Mouse (Mus musculus): ENCODE data around the gene Nlrp6. TPM values are rescaled to one million over a fixed set of nuclear protein-coding genes. Genes with fewer than 3 reads are reported as not detected.

Gene Nlrp6
- polyA plus RNA-seq, 1 experiment from 2014 or later, result 0.06 TPM

DNA sequence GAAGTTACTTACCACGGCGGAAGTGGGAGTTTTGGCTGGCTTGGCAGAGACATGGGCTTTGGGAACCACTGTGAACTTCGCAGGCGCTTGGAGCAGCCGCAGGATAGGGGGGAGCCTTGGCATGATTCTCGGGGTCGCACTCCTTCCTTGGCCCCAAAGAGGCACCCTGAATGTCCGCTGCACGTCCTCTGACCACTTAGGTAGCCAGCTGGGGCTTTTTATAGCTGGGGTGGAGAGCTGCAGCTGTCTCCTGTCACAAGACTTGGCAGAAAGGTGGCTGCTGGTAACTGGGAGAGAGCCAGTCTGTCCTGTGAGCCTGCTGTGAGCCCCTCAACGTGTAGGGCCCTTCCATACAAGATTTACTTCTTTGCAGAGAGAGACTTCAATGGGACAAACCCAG is 20.5 kb upstream of the Nlrp6 start, which contains the start of gene Cox8b:
Cox8b (minus strand) TSS at position 227 of the 400 bp plus-strand sequence.
- Histone ChIP-seq H3K4me3 (no peak within 1 kb of the TSS), H3K27me3 (ENCODE audit: poor library complexity, severe bottlenecking) (no peaks in the 10 kb centered on the region), H3K9me3 (no peaks in the 10 kb centered on the region), H3K4me1 (peaks cover 16% of the 10 kb centered on the region), H3K36me3 (replicated peaks) (peaks cover 47% of the 10 kb centered on the region), H3K27ac (no peak within 1 kb of the TSS)
- WGBS, result 86% methylated on average over 10 of the region's 10 CpGs
- DNase-seq (ENCODE audit: extremely low spot score, low spot score), result no peak

DNA sequence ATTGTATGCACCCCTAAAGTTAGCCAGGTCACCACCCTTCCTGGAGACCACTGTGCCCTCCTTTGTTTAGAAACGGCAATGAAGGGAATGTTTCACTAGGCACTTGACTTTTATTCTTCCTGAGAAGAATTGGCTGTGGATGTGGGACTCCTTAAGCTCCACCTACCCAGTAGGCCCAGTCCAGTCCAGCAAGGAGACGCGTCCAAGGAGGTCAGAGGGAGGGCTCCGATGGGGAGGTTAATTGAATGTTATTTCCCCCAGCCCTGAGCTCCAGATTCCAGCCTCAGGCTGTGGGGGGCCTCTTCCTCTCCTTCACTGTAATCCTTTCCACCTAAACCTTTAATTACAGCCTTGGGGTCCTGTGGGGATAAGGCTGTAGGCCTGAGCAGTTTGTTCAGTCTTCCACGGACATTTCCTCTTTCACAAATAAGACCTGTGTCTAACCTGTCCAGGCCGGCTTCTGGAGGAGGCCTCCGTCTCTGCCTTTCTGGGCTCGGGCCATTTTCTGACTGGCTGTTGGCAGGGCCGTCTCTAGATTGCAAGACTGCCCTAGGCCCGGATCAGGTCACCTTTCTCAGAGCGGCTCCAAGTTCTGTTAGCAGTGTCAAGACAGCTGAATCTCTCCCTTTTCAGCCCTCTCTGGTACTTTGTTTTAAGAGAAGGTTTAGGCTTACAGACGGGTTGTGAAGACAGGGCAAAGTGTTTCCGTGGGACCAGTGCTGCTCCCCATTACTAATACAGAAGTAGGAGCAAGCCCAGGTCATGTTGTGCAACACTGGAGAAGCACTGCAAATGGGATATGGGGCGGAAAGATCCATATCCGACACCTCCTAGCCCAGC is 18.4 kb upstream of the Nlrp6 start:
- Histone ChIP-seq H3K9me3 (no peaks in the 10 kb centered on the region), H3K4me3 (no peak overlapping the region), H3K4me1 (peaks cover 16% of the 10 kb centered on the region), H3K27ac (peak overlapping the region; percentile 42; the same call in 1 of the 2 replicates), H3K36me3 (replicated peaks) (peaks cover 28% of the 10 kb centered on the region), H3K27me3 (ENCODE audit: poor library complexity, severe bottlenecking) (no peaks in the 10 kb centered on the region; the same call in 1 of the 2 replicates)
- no peak for DNase-seq (ENCODE audit: extremely low spot score, low spot score)
- 63% methylated on average over 15 of the region's 15 CpGs for WGBS

DNA sequence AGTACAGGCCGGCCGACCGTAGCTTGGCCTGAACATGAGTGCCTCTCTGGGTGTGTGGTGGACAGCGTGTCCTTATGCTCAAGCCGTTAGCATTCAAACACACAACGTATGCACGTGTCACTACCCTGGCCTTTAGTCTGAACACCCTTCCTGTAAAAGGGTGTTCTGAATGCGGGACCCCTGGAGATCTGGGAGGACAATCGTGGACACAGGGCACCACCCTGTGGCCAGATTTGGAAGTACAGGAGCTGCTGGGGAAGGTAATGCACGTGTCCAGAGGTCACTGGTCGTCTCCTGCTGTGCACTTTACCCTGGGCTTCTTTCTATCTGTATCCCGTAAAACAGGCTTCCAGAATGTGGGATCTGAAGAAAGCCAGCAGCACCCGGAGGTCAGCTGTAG is 17.5 kb upstream of the Nlrp6 start:
- H3K9me3 ChIP-seq, result no peaks in the 10 kb centered on the region
- DNase-seq (ENCODE audit: extremely low spot score, low spot score), result peak; percentile 77
- 26% methylated on average over 13 of the region's 13 CpGs for WGBS
- peaks cover 16% of the 10 kb centered on the region for H3K4me1 ChIP-seq
- H3K27me3 ChIP-seq (ENCODE audit: poor library complexity, severe bottlenecking), result no peaks in the 10 kb centered on the region; the same call in 1 of the 2 replicates
- no peak overlapping the region; the same call in 1 of the 2 replicates for H3K4me3 ChIP-seq
- H3K27ac ChIP-seq, result peak overlapping the region; percentile 42; the same call in 1 of the 2 replicates
- H3K36me3 ChIP-seq (replicated peaks), result peaks cover 18% of the 10 kb centered on the region

DNA sequence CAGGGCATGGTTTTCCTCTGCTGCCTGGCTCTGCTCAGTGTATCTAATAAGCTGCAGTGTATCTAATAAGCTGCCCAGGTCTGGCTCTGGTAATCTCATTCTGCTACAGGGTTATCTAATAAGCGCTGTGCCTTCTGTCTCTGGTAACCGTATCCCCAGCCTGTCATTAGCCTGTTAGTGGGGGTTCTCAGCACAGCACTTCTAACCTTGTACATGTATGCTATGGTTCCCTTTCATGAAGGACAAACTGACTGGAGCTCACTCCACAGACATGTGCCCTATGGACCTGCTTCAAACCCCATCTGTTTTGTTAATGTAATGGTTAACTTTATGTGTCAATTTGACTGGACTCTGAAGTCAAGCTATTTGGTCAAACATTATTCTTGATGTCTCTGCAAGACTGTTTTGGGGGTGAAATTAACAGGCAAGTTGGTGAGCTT is 15.0 kb upstream of the Nlrp6 start:
- peaks cover 9% of the 10 kb centered on the region; the same call in 1 of the 2 replicates for H3K27me3 ChIP-seq (ENCODE audit: poor library complexity, severe bottlenecking)
- DNase-seq (ENCODE audit: extremely low spot score, low spot score), result no peak
- no peaks in the 10 kb centered on the region for H3K36me3 ChIP-seq (replicated peaks)
- WGBS, result 92% methylated on average over 2 of the region's 2 CpGs
- peaks cover 23% of the 10 kb centered on the region for H3K4me1 ChIP-seq
- H3K9me3 ChIP-seq, result no peaks in the 10 kb centered on the region
- H3K27ac ChIP-seq, result no peak overlapping the region
- no peak overlapping the region for H3K4me3 ChIP-seq

DNA sequence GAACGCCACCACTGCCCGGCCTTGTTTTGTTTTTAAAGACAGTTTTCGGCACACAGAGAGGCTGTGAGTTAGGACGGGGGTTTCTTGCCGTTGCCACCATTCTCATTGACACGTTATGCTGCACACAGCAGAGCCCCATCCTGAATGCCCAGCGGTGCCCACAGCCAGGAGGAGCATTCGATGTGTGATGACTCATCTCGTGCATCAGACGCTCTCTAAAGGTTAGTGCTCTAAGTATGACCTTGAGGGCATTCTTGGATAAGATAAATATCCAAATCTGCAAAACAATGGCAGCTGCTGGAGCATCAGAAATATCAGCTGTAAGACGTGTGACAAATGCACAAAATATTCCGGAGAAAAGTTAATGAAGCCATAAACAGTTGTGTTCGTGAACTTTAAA is 13.6 kb upstream of the Nlrp6 start:
- no peaks in the 10 kb centered on the region for H3K36me3 ChIP-seq (replicated peaks)
- H3K9me3 ChIP-seq, result no peaks in the 10 kb centered on the region
- H3K4me1 ChIP-seq, result peaks cover 18% of the 10 kb centered on the region
- H3K27ac ChIP-seq, result no peak overlapping the region
- peaks cover 12% of the 10 kb centered on the region; the same call in 1 of the 2 replicates for H3K27me3 ChIP-seq (ENCODE audit: poor library complexity, severe bottlenecking)
- WGBS, result 88% methylated on average over 13 of the region's 13 CpGs
- DNase-seq (ENCODE audit: extremely low spot score, low spot score), result no peak
- no peak overlapping the region for H3K4me3 ChIP-seq

DNA sequence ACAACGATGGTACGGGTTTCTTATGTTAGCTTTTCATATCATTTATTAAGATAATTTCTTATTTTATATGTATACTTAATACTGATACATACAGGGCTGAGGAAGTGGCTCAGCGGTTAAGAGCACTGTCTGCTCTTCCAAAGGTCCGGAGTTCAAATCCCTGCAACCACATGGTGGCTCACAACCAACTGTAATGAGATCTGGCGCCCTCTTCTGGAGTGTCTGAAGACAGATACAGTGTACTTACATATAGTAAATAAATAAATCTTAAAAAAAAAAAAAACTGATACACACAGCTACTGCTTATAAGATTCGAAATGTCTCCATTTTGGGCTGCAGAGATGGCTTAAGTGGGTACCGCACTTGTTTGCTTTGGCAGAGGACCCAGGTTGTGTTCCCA is 13.0 kb upstream of the Nlrp6 start:
- DNase-seq (ENCODE audit: extremely low spot score, low spot score), result no peak
- WGBS, result 84% methylated on average over 7 of the region's 7 CpGs
- Histone ChIP-seq H3K36me3 (replicated peaks) (no peaks in the 10 kb centered on the region), H3K27ac (no peak overlapping the region), H3K27me3 (ENCODE audit: poor library complexity, severe bottlenecking) (peaks cover 12% of the 10 kb centered on the region; the same call in 1 of the 2 replicates), H3K4me3 (no peak overlapping the region), H3K9me3 (no peaks in the 10 kb centered on the region), H3K4me1 (peaks cover 12% of the 10 kb centered on the region)

DNA sequence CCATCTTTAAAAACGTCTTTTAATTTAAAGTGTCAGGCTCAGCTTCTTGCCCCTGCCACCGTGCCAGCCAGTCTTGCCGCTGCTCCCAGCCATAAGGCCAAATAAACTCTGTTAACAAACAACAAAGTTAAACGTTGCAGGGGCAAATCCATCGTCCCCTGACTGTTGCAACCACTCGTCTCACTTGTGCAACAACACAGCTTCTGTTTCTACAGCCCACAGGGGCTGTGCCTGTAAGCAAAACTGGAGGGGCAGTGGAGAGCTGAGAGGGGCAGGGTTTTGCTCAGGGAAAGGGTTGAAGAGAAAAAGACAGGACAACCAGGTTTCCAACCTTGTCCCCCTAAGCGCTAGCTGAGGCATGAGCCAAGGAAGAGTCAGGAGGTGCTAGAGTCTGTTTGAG is 12.5 kb upstream of the Nlrp6 start:
- peaks cover 7% of the 10 kb centered on the region for H3K4me1 ChIP-seq
- DNase-seq (ENCODE audit: extremely low spot score, low spot score), result no peak
- H3K4me3 ChIP-seq, result peak overlapping the region; percentile 46; the same call in 1 of the 2 replicates
- 51% methylated on average over 7 of the region's 7 CpGs for WGBS
- H3K27me3 ChIP-seq (ENCODE audit: poor library complexity, severe bottlenecking), result peaks cover 12% of the 10 kb centered on the region; the same call in 1 of the 2 replicates
- H3K27ac ChIP-seq, result no peak overlapping the region
- no peaks in the 10 kb centered on the region for H3K36me3 ChIP-seq (replicated peaks)
- H3K9me3 ChIP-seq, result no peaks in the 10 kb centered on the region

DNA sequence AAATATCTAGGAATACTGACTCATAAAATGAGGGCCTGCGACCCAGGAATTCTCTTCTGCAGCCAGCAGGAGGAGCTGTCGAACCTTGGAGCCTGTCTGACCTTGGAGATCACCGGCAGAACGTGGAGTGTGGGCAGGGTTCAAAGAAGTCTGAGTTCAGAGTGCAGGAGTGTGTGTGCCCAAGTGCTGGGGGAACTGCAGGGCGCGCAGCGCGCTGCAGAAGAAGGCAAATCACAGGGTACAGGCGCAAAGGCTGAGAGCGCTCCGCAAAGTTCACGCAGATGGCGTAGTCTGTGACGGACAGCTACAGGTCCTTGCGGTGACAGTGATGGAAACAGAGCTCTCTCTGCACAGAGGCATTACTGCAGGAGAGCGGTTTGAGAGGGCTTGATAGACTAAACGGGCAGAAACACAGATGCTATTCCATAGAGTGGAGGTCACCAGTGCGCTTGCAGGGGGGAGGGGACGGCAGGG is 12.0 kb upstream of the Nlrp6 start:
- peaks cover 7% of the 10 kb centered on the region for H3K4me1 ChIP-seq
- WGBS, result 2% methylated on average over 19 of the region's 19 CpGs
- no peaks in the 10 kb centered on the region for H3K9me3 ChIP-seq
- peaks cover 12% of the 10 kb centered on the region; the same call in 1 of the 2 replicates for H3K27me3 ChIP-seq (ENCODE audit: poor library complexity, severe bottlenecking)
- H3K36me3 ChIP-seq (replicated peaks), result no peaks in the 10 kb centered on the region
- H3K27ac ChIP-seq, result no peak overlapping the region; the same call in 1 of the 2 replicates
- peak overlapping the region; percentile 46 for H3K4me3 ChIP-seq
- peak; percentile 85 for DNase-seq (ENCODE audit: extremely low spot score, low spot score)

DNA sequence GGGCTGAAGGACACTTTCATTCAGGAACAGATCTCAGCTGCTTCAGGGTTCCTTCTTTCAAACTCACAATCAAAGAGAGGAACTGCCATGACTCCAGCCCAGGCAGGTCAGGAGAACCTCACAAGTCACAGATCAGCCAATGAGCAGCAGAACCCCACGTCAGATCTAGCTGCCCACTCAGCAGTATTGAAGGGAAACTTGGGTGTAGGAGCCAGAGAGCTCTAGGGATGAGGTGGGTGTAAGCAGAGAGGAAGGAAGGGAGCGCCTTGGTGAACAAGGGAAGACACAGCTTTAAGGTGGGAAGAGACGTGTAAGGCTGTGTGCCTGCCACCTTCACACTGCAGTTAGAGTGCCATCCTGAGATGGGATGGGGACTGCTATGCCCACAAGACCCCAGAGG is 8.4 kb upstream of the Nlrp6 start:
- no peak overlapping the region for H3K27ac ChIP-seq
- 69% methylated on average over 3 of the region's 3 CpGs for WGBS
- peaks cover 7% of the 10 kb centered on the region for H3K4me1 ChIP-seq
- no peak overlapping the region for H3K4me3 ChIP-seq
- H3K36me3 ChIP-seq (replicated peaks), result no peaks in the 10 kb centered on the region
- no peaks in the 10 kb centered on the region for H3K9me3 ChIP-seq
- peaks cover 22% of the 10 kb centered on the region; the same call in 1 of the 2 replicates for H3K27me3 ChIP-seq (ENCODE audit: poor library complexity, severe bottlenecking)
- no peak for DNase-seq (ENCODE audit: extremely low spot score, low spot score)

DNA sequence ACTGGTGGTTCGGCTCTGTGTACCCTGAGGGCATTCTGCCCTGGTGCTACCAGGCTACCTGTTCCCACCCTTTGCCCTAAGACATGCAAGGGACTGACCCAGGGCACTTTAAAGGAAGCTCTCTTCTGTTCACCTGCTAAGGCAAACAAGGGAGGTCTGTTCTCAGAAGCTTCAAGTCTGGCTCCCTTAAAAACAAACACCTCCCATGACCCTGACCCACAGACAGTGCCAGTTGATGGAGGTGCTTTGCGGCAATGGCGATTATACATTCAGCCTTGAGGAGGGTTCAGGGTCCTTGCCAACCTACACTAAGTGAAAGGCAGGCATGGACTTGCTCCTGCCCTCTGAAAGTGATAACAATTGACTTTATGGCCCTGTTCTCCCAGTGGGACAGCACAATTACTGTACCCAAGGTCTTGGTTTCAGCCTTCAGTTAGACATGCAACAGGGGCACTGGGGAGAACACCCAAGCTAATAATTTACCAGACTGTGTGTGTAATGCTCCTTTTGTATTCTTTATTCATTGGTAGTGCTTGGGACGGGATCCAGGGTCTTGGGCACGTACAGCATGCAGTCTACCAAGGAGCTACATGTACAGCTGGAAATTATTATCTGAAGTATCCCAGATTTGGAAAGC is 7.7 kb upstream of the Nlrp6 start:
- H3K27me3 ChIP-seq (ENCODE audit: poor library complexity, severe bottlenecking), result peaks cover 28% of the 10 kb centered on the region
- H3K36me3 ChIP-seq (replicated peaks), result no peaks in the 10 kb centered on the region
- no peaks in the 10 kb centered on the region for H3K9me3 ChIP-seq
- H3K4me3 ChIP-seq, result no peak overlapping the region
- no peak for DNase-seq (ENCODE audit: extremely low spot score, low spot score)
- H3K4me1 ChIP-seq, result peaks cover 7% of the 10 kb centered on the region
- H3K27ac ChIP-seq, result no peak overlapping the region
- WGBS, result 85% methylated on average over 5 of the region's 5 CpGs

DNA sequence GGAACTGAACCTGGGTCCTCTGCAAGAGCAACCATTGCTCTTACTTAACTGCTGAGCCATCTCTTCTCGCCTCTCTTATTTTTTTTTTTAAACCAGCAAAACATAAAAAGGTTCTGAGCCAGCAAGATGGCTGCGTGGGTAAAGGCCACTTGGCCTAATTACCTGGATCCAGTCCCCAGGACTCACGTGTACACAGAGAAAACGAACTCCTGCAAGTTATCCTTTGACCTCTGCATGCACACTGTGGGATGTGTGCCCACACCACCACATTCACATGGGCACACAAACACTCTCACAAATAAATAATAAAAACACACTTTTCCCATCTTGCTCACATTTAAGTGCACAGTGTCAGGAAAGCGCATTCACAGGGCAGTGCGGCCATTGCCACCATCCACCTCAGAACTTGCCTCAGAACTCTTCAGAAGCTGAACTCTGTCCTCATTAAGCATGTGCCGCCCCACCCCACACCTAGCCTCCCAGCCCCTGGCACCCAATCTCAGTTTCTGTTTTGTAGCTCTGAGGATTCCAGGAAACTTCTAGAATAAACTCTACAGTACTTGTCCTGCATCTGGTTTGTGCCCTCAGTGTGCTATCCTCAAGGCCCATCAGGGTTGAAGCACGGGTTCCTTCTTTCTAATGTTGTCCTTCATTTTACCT is 6.5 kb upstream of the Nlrp6 start:
- peaks cover under 1% of the 10 kb centered on the region for H3K4me1 ChIP-seq
- 87% methylated on average over 8 of the region's 8 CpGs for WGBS
- H3K9me3 ChIP-seq, result no peaks in the 10 kb centered on the region
- DNase-seq (ENCODE audit: extremely low spot score, low spot score), result no peak
- H3K36me3 ChIP-seq (replicated peaks), result no peaks in the 10 kb centered on the region
- H3K27ac ChIP-seq, result no peak overlapping the region
- peaks cover 39% of the 10 kb centered on the region for H3K27me3 ChIP-seq (ENCODE audit: poor library complexity, severe bottlenecking)
- H3K4me3 ChIP-seq, result no peak overlapping the region

DNA sequence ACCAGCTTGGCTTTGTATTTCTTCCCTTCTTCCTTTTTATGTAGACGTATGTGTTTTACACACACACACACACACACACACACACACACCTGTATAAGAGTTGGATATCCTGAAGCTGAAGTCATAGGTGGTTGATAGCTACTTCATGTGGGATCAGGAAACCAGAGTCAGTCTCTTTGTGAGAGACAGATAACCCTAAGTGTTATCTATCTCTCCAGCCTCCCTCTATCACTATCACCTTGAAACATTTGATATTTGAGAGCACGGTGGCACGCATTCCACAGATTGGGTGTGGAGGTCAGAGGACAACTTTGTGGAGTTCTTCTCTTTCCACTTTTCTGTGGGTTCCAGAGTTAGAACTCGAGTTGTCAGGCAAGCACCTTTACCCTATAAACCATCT is 791 bp upstream of the Nlrp6 start:
- 86% methylated on average over 4 of the region's 4 CpGs for WGBS
- Histone ChIP-seq H3K27ac (no peak overlapping the region), H3K4me1 (peaks cover 21% of the 10 kb centered on the region), H3K27me3 (ENCODE audit: poor library complexity, severe bottlenecking) (peaks cover 84% of the 10 kb centered on the region), H3K36me3 (replicated peaks) (no peaks in the 10 kb centered on the region), H3K4me3 (no peak overlapping the region), H3K9me3 (no peaks in the 10 kb centered on the region)
- DNase-seq (ENCODE audit: extremely low spot score, low spot score), result no peak
